28 mouse cellular contexts compared by ENCODE assay signal in genomic region chr3:146444880-146445279, GRCm38 (mm10). TPM values are rescaled to one million over a fixed set of nuclear protein-coding genes. Genes with fewer than 3 reads are reported as not detected.
A peak's percentile ranks its signal among the peaks of the same experiment; 100 is the strongest.
DNase-seq lines count a peak whose midpoint lies in the region; ATAC-seq and TF ChIP-seq lines count a peak whose summit lies in the region.
"Had no signal": no experiment of that assay in that cellular context is flagged by ENCODE, and none has a peak within 500 bp of the region (broad histone marks: within the 10 kb centered on the region; RNA-seq: fewer than 3 reads in every experiment).

No protein-coding gene starts in this region.

- no peak overlapping the region for H3K4me2 ChIP-seq in hindbrain, postnatal 0 days (ENCODE audit: low read depth, low read length)
- H3K4me2 ChIP-seq in hindbrain, embryonic 12.5 days (replicated peaks): no peak overlapping the region
- H3K4me2 ChIP-seq: forebrain, embryonic 13.5 days; midbrain, embryonic 15.5 days had no signal

- no peak overlapping the region for H3K4me3 ChIP-seq in hindbrain, postnatal 0 days (ENCODE audit: low read length)
- H3K4me3 ChIP-seq in hindbrain, embryonic 12.5 days: no peak overlapping the region
- no peak overlapping the region for H3K4me3 ChIP-seq in lung, adult 2 months (replicated peaks; ENCODE audit: extremely low read depth, low read depth, low read length)
- H3K4me3 ChIP-seq in macrophage (ENCODE audit: inconsistent target): no peak overlapping the region
- H3K4me3 ChIP-seq: forebrain, embryonic 13.5 days; heart, adult 2 months; midbrain, embryonic 10.5 days; midbrain, embryonic 15.5 days had no signal

- no peaks in the 10 kb centered on the region for H3K4me1 ChIP-seq in hindbrain, postnatal 0 days (ENCODE audit: insufficient read depth, low read length)
- H3K4me1 ChIP-seq in hindbrain, embryonic 12.5 days: 0 out of 2 replicates have a peak, but pooled peaks cover under 1% of the 10 kb centered on the region
- H3K4me1 ChIP-seq in lung, adult 2 months (ENCODE audit: control insufficient read depth, insufficient read depth, low read length): 0 out of 2 replicates have a peak, but pooled peaks cover 3% of the 10 kb centered on the region

- H3K36me3 ChIP-seq in hindbrain, postnatal 0 days (ENCODE audit: insufficient read depth, low read length): peaks cover 4% of the 10 kb centered on the region; the same call in 1 of the 2 replicates
- peaks cover 7% of the 10 kb centered on the region; the same call in 1 of the 2 replicates for H3K36me3 ChIP-seq in hindbrain, embryonic 12.5 days
- no peaks in the 10 kb centered on the region for H3K36me3 ChIP-seq in macrophage (ENCODE audit: inconsistent target)
- H3K36me3 ChIP-seq: midbrain, embryonic 15.5 days had no signal

- no peak overlapping the region for H3K27ac ChIP-seq in hindbrain, postnatal 0 days
- H3K27ac ChIP-seq in hindbrain, embryonic 12.5 days: no peak overlapping the region
- H3K27ac ChIP-seq in macrophage: peak overlapping the region; percentile 37
- H3K27ac ChIP-seq: forebrain, embryonic 13.5 days; heart, adult 2 months; midbrain, embryonic 10.5 days; midbrain, embryonic 15.5 days had no signal

- H3K9ac ChIP-seq in hindbrain, postnatal 0 days (replicated peaks; ENCODE audit: low read length): no peak overlapping the region
- no peak overlapping the region for H3K9ac ChIP-seq in hindbrain, embryonic 12.5 days
- H3K9ac ChIP-seq: forebrain, embryonic 13.5 days; midbrain, embryonic 15.5 days had no signal

- TF ChIP-seq POLR2A in lung, adult 2 months (IDR thresholded peaks at IDR 0.05; ENCODE audit: borderline replicate concordance, extremely low read depth, low read depth, low read length): no peak

- ATAC-seq in hindbrain, postnatal 0 days: 0 out of 2 replicates have a peak, but pooled peaks have one; percentile 13
- no peak for ATAC-seq in hindbrain, embryonic 12.5 days (ENCODE audit: low FRiP score)
- ATAC-seq in neutrophil, adult 5-6 weeks (ENCODE audit: extremely low read depth, insufficient number of reproducible peaks, low FRiP score, poor library complexity, severe bottlenecking): peak; percentile 57; the same call in 1 of the 2 replicates
- ATAC-seq: CD4-positive, CD25-positive, alpha-beta regulatory T cell, adult 4 months; forebrain, embryonic 13.5 days; inflammation-experienced regulatory T-cells, adult 6 months; midbrain, embryonic 15.5 days had no signal

- TF ChIP-seq CTCF in hindbrain, postnatal 0 days (IDR thresholded peaks at IDR 0.05; ENCODE audit: low read depth): no peak
- TF ChIP-seq CTCF in lung, adult 2 months (IDR thresholded peaks at IDR 0.05; ENCODE audit: insufficient read depth, low read length): no peak

- H3K9me3 ChIP-seq in hindbrain, postnatal 0 days (ENCODE audit: low read length): no peaks in the 10 kb centered on the region
- no peaks in the 10 kb centered on the region for H3K9me3 ChIP-seq in hindbrain, embryonic 12.5 days (replicated peaks)
- H3K9me3 ChIP-seq: forebrain, embryonic 13.5 days; midbrain, embryonic 10.5 days; midbrain, embryonic 15.5 days had no signal

- DNase-seq in hindbrain, postnatal 0 days (ENCODE audit: low spot score): no peak
- DNase-seq in lung, postnatal 36 days: peak; percentile 28
- DNase-seq in lung, adult 2 months: no peak
- no peak for DNase-seq in urinary bladder, postnatal 4 days (ENCODE audit: low spot score in 2 of 2)
- DNase-seq in right cerebral cortex, postnatal 10 days (ENCODE audit: low spot score in 2 of 2): no peak
- DNase-seq: adrenal gland, adult 2 months; adrenal gland, postnatal 36 days; cerebellum, adult 9-10 months; cerebellum, postnatal 36 days; gastrocnemius, postnatal 25 days; kidney, adult 2 months; kidney, postnatal 4 days; layer of hippocampus, postnatal 36 days; left cerebral cortex, postnatal 4 days; lung, adult 18-20 months; lung, postnatal 14 days; right cerebral cortex, adult 18-20 months; right cerebral cortex, postnatal 4 days; thymus, postnatal 4 days had no signal

- H3K79me2 ChIP-seq in macrophage (ENCODE audit: inconsistent target): no peaks in the 10 kb centered on the region

- WGBS in hindbrain, postnatal 0 days: 93% methylated on average over 7 of the region's 7 CpGs
- 95% methylated on average over 7 of the region's 7 CpGs for WGBS in hindbrain, embryonic 12.5 days
- WGBS in lung, adult 2 months: 77% methylated on average over 7 of the region's 7 CpGs
- WGBS in macrophage (ENCODE audit: missing documents): 68% methylated on average over 7 of the region's 7 CpGs

- H3K27me3 ChIP-seq in hindbrain, postnatal 0 days (ENCODE audit: insufficient read depth, low read length): no peaks in the 10 kb centered on the region
- H3K27me3 ChIP-seq in hindbrain, embryonic 12.5 days: no peaks in the 10 kb centered on the region
- H3K27me3 ChIP-seq: forebrain, embryonic 13.5 days; midbrain, embryonic 15.5 days had no signal

RNA-seq across cellular contexts. Expression of gene Ctbs, which starts 4.7 kb away (rescaled TPM):
- total RNA-seq in hindbrain, postnatal 0 days (2014; rRNA removed): 6.6 and 11.4 TPM in 2 replicates
- polyA plus RNA-seq in hindbrain, postnatal 0 days (2015; fragmentation: Nextera tagmentation; extraction: Ambion mirVana): 5.7 and 6.2 TPM in 2 replicates
- polyA plus RNA-seq in hindbrain, embryonic 12.5 days (2016; fragmentation: Nextera tagmentation; extraction: Ambion mirVana): 6.9 and 7.5 TPM in 2 replicates
- 4.9 and 5.6 TPM in 2 replicates for polyA plus RNA-seq in lung, adult 2 months (2012; rRNA removed)
- total RNA-seq in macrophage (2018; cell fraction: chromatin; rRNA removed): 10 to 100 TPM in 20 of 26 experiments, 1 to 10 TPM in 6; 5.6 to 37.9 (median 15.0) TPM
- total RNA-seq in macrophage (2018; cell fraction: cytosol; rRNA removed): 10 to 100 TPM; 10.8 to 18.0 (median 13.8) TPM
- 10 to 100 TPM in 25 of 26 experiments, 1 to 10 TPM in 1; 6.9 to 49.4 (median 22.2) TPM for total RNA-seq in macrophage (2018; cell fraction: nucleus; rRNA removed)
- 10.8 to 21.2 TPM (median 16.7 TPM) in 3 replicates for polyA plus RNA-seq in macrophage (2018)
- total RNA-seq in neutrophil, adult 5-6 weeks (2017): 24.1 and 30.8 TPM in 2 replicates

RNA-seq across cellular contexts. Expression of gene Ssx2ip, which starts 40.4 kb away (rescaled TPM):
- total RNA-seq in hindbrain, postnatal 0 days (2014; rRNA removed): 21.7 and 23.6 TPM in 2 replicates
- polyA plus RNA-seq in hindbrain, postnatal 0 days (2015; fragmentation: Nextera tagmentation; extraction: Ambion mirVana): 21.7 and 23.5 TPM in 2 replicates
- 20.9 and 25.5 TPM in 2 replicates for polyA plus RNA-seq in hindbrain, embryonic 12.5 days (2016; fragmentation: Nextera tagmentation; extraction: Ambion mirVana)
- 5.9 and 7.2 TPM in 2 replicates for polyA plus RNA-seq in lung, adult 2 months (2012; rRNA removed)
- 10 to 100 TPM in 2 of 26 experiments, 1 to 10 TPM in 24; 2.3 to 12.2 (median 5.2) TPM for total RNA-seq in macrophage (2018; cell fraction: chromatin; rRNA removed)
- total RNA-seq in macrophage (2018; cell fraction: cytosol; rRNA removed): 1 to 10 TPM; 3.0 to 5.5 (median 4.4) TPM
- total RNA-seq in macrophage (2018; cell fraction: nucleus; rRNA removed): 1 to 10 TPM; 1.5 to 7.8 (median 3.9) TPM
- polyA plus RNA-seq in macrophage (2018): 2.0 to 6.3 TPM (median 4.8 TPM) in 3 replicates
- total RNA-seq in neutrophil, adult 5-6 weeks (2017): 3.1 and 4.3 TPM in 2 replicates

RNA-seq across cellular contexts. Expression of gene Spata1, which starts 54.7 kb away (rescaled TPM):
- 1.4 and 5.6 TPM in 2 replicates for total RNA-seq in hindbrain, postnatal 0 days (2014; rRNA removed)
- 3.2 and 4.9 TPM in 2 replicates for polyA plus RNA-seq in hindbrain, postnatal 0 days (2015; fragmentation: Nextera tagmentation; extraction: Ambion mirVana)
- 6.8 and 8.7 TPM in 2 replicates for polyA plus RNA-seq in hindbrain, embryonic 12.5 days (2016; fragmentation: Nextera tagmentation; extraction: Ambion mirVana)
- 0.85 and 0.88 TPM in 2 replicates for polyA plus RNA-seq in lung, adult 2 months (2012; rRNA removed)
- total RNA-seq in macrophage (2018; cell fraction: chromatin; rRNA removed): 10 to 100 TPM in 24 of 26 experiments, 1 to 10 TPM in 2; 5.7 to 28.7 (median 19.3) TPM
- total RNA-seq in macrophage (2018; cell fraction: cytosol; rRNA removed): 1 to 10 TPM in 19 of 26 experiments, under 1 TPM in 7; 0.73 to 3.3 (median 1.4) TPM
- total RNA-seq in macrophage (2018; cell fraction: nucleus; rRNA removed): 10 to 100 TPM in 16 of 26 experiments, 1 to 10 TPM in 10; 4.9 to 23.8 (median 12.4) TPM
- polyA plus RNA-seq in macrophage (2018): 1.1 to 3.2 TPM (median 2.2 TPM) in 3 replicates
- total RNA-seq in neutrophil, adult 5-6 weeks (2017): 34.6 and 35.1 TPM in 2 replicates

RNA-seq across cellular contexts. Expression of gene Gng5, which starts 54.7 kb away (rescaled TPM):
- 100 and 119 TPM in 2 replicates for total RNA-seq in hindbrain, postnatal 0 days (2014; rRNA removed)
- polyA plus RNA-seq in hindbrain, postnatal 0 days (2015; fragmentation: Nextera tagmentation; extraction: Ambion mirVana): 411 and 424 TPM in 2 replicates
- polyA plus RNA-seq in hindbrain, embryonic 12.5 days (2016; fragmentation: Nextera tagmentation; extraction: Ambion mirVana): 727 and 828 TPM in 2 replicates
- 341 and 495 TPM in 2 replicates for polyA plus RNA-seq in lung, adult 2 months (2012; rRNA removed)
- 10 to 100 TPM; 18.5 to 59.6 (median 37.4) TPM for total RNA-seq in macrophage (2018; cell fraction: chromatin; rRNA removed)
- total RNA-seq in macrophage (2018; cell fraction: cytosol; rRNA removed): 100 to 1,000 TPM; 368 to 688 (median 489) TPM
- total RNA-seq in macrophage (2018; cell fraction: nucleus; rRNA removed): 100 to 1,000 TPM in 11 of 26 experiments, 10 to 100 TPM in 15; 27.6 to 151 (median 92.5) TPM
- polyA plus RNA-seq in macrophage (2018): 567 to 673 TPM (median 599 TPM) in 3 replicates
- total RNA-seq in neutrophil, adult 5-6 weeks (2017): 145 and 164 TPM in 2 replicates
